In the genomic region with DNA sequence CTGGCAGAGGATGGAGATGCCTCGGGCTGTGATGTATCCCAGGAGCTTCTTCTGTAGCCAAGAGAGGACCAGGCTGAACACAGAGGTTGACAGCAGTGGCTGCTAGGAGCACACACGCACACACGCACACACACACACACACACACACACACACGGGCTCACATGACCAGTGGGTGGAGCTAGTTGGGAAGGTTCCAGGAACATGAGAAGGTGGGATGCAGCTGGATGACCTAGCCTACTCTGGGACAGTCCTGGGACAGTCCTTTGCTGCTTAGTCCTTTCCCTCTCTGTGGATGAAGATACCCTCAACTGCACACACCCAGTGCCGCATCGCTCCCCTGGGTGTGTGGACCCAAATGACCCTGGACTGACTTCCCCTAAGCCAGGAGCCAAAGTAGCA, we compare ENCODE assay signal across 21 mouse cellular contexts.
A peak's percentile ranks its signal among the peaks of the same experiment; 100 is the strongest.
DNase-seq lines count a peak whose midpoint lies in the region; ATAC-seq lines count a peak whose summit lies in the region.
"Had no signal": no experiment of that assay in that cellular context is flagged by ENCODE, and none has a peak within 500 bp of the region (broad histone marks: within the 10 kb centered on the region; RNA-seq: fewer than 3 reads in every experiment).

No protein-coding gene starts in this region.

- H3K36me3 ChIP-seq in heart, embryonic 10.5 days: no peaks in the 10 kb centered on the region
- no peaks in the 10 kb centered on the region for H3K36me3 ChIP-seq in kidney, embryonic 16.5 days (ENCODE audit: insufficient read depth, low read length)
- H3K36me3 ChIP-seq in limb, embryonic 10.5 days: no peaks in the 10 kb centered on the region
- H3K36me3 ChIP-seq: limb, embryonic 13.5 days; neural tube, embryonic 13.5 days had no signal

- ATAC-seq in kidney, embryonic 16.5 days (ENCODE audit: low FRiP score, low TSS enrichment): peak; percentile 50; the same call in 1 of the 2 replicates
- ATAC-seq in cerebellum, adult (ENCODE audit: insufficient number of reproducible peaks, low FRiP score, low TSS enrichment): no peak
- ATAC-seq: hindbrain, postnatal 0 days had no signal

- no peak overlapping the region for H3K4me3 ChIP-seq in heart, embryonic 10.5 days
- H3K4me3 ChIP-seq in kidney, embryonic 16.5 days (ENCODE audit: low read length): no peak overlapping the region
- H3K4me3 ChIP-seq in limb, embryonic 10.5 days: no peak overlapping the region
- H3K4me3 ChIP-seq: heart, adult 2 months; limb, embryonic 13.5 days; neural tube, embryonic 13.5 days had no signal

- peak overlapping the region; percentile 56 for H3K27ac ChIP-seq in heart, embryonic 10.5 days
- H3K27ac ChIP-seq in kidney, embryonic 16.5 days (ENCODE audit: low read length): peak overlapping the region; percentile 35
- H3K27ac ChIP-seq in limb, embryonic 10.5 days: peak overlapping the region; percentile 59; the same call in 1 of the 2 replicates
- H3K27ac ChIP-seq: heart, adult 2 months; hindbrain, postnatal 0 days; limb, embryonic 13.5 days; neural tube, embryonic 13.5 days had no signal

- DNase-seq in heart, embryonic 10.5 days (ENCODE audit: low spot score): no peak
- DNase-seq in heart, adult 18-20 months: no peak
- no peak for DNase-seq in kidney, adult 11 months
- no peak for DNase-seq in limb, embryonic 10.5 days (ENCODE audit: low spot score)
- DNase-seq in testis, postnatal 10 days (ENCODE audit: low spot score): peak; percentile 66
- no peak for DNase-seq in thymus, postnatal 0 days (ENCODE audit: low spot score)
- DNase-seq: adrenal gland, adult 8-10 months; cerebellum, adult 11 months; cerebellum, postnatal 36 days; heart, adult 2 months; lung, adult 18-20 months; lung, postnatal 4 days; spleen, adult 18-20 months; thymus, postnatal 4 days had no signal

- H3K27me3 ChIP-seq in heart, embryonic 10.5 days (ENCODE audit: insufficient read depth, poor library complexity, severe bottlenecking): peaks cover 3% of the 10 kb centered on the region; the same call in 1 of the 2 replicates
- H3K27me3 ChIP-seq in kidney, embryonic 16.5 days (ENCODE audit: insufficient read depth, low read length): no peaks in the 10 kb centered on the region
- H3K27me3 ChIP-seq in limb, embryonic 10.5 days (ENCODE audit: low read depth, poor library complexity, severe bottlenecking): no peaks in the 10 kb centered on the region
- H3K27me3 ChIP-seq: CH12.LX; limb, embryonic 13.5 days; neural tube, embryonic 13.5 days had no signal

- H3K4me2 ChIP-seq in kidney, embryonic 16.5 days (replicated peaks; ENCODE audit: low read depth, low read length): no peak overlapping the region
- H3K4me2 ChIP-seq: limb, embryonic 13.5 days; midbrain, embryonic 11.5 days; neural tube, embryonic 13.5 days had no signal

- 78% methylated on average over 6 of the region's 6 CpGs for WGBS in heart, embryonic 10.5 days
- 51% methylated on average over 5 of the region's 6 CpGs for WGBS in kidney, embryonic 16.5 days
- 82% methylated on average over 6 of the region's 6 CpGs for WGBS in limb, embryonic 10.5 days

- no peak overlapping the region for H3K9ac ChIP-seq in kidney, embryonic 16.5 days (replicated peaks; ENCODE audit: low read length)
- H3K9ac ChIP-seq: limb, embryonic 13.5 days; neural tube, embryonic 13.5 days had no signal

- H3K4me1 ChIP-seq in heart, embryonic 10.5 days: peaks cover 67% of the 10 kb centered on the region
- H3K4me1 ChIP-seq in kidney, embryonic 16.5 days (ENCODE audit: insufficient read depth, low read length): peaks cover 39% of the 10 kb centered on the region
- H3K4me1 ChIP-seq in limb, embryonic 10.5 days: peaks cover 68% of the 10 kb centered on the region

- H3K9me3 ChIP-seq in heart, embryonic 10.5 days: no peaks in the 10 kb centered on the region
- H3K9me3 ChIP-seq in kidney, embryonic 16.5 days (ENCODE audit: low read length): no peaks in the 10 kb centered on the region
- H3K9me3 ChIP-seq in limb, embryonic 10.5 days (replicated peaks): no peaks in the 10 kb centered on the region
- H3K9me3 ChIP-seq: limb, embryonic 13.5 days; neural tube, embryonic 13.5 days had no signal
